23 mouse cellular contexts compared by ENCODE assay signal in genomic region chr13:36766801-36767200, GRCm38 (mm10). TPM values are rescaled to one million over a fixed set of nuclear protein-coding genes. Genes with fewer than 3 reads are reported as not detected.
DNase-seq lines count a peak whose midpoint lies in the region; ATAC-seq and TF ChIP-seq lines count a peak whose summit lies in the region.
"Had no signal": no experiment of that assay in that cellular context is flagged by ENCODE, and none has a peak within 500 bp of the region (broad histone marks: within the 10 kb centered on the region; RNA-seq: fewer than 3 reads in every experiment).

No protein-coding gene starts in this region.

- TF ChIP-seq CTCF in layer of hippocampus, adult 2 months (conservative IDR thresholded peaks at IDR 0.05) = no peak

- no peak overlapping the region for H3K9ac ChIP-seq in forebrain, embryonic 16.5 days (replicated peaks; ENCODE audit: low read depth, low read length)
- no peak overlapping the region for H3K9ac ChIP-seq in forebrain, embryonic 11.5 days (ENCODE audit: low read length)
- H3K9ac ChIP-seq: forebrain, embryonic 15.5 days; heart, embryonic 15.5 days; hindbrain, embryonic 13.5 days; midbrain, embryonic 12.5 days; neural tube, embryonic 15.5 days had no signal

- H3K4me2 ChIP-seq in forebrain, embryonic 16.5 days (ENCODE audit: low read length) = no peak overlapping the region
- H3K4me2 ChIP-seq in forebrain, embryonic 11.5 days (ENCODE audit: low read depth, low read length, severe bottlenecking) = no peak overlapping the region
- H3K4me2 ChIP-seq: forebrain, embryonic 15.5 days; heart, embryonic 15.5 days; hindbrain, embryonic 13.5 days; midbrain, embryonic 12.5 days; neural tube, embryonic 15.5 days had no signal

- no peaks in the 10 kb centered on the region for H3K36me3 ChIP-seq in forebrain, embryonic 16.5 days (ENCODE audit: control insufficient read depth, insufficient read depth)
- H3K36me3 ChIP-seq in forebrain, embryonic 11.5 days (ENCODE audit: control insufficient read depth, insufficient read depth, low read length) = no peaks in the 10 kb centered on the region
- no peaks in the 10 kb centered on the region for H3K36me3 ChIP-seq in midbrain, embryonic 10.5 days
- H3K36me3 ChIP-seq: forebrain, embryonic 15.5 days; G1E; heart, embryonic 15.5 days; hindbrain, embryonic 13.5 days; midbrain, embryonic 12.5 days; neural tube, embryonic 15.5 days had no signal

- no peak overlapping the region for H3K4me3 ChIP-seq in forebrain, embryonic 16.5 days (replicated peaks; ENCODE audit: low read length)
- H3K4me3 ChIP-seq in forebrain, embryonic 11.5 days (ENCODE audit: low read depth, low read length) = no peak overlapping the region
- H3K4me3 ChIP-seq in layer of hippocampus, adult 2 months = no peak overlapping the region
- H3K4me3 ChIP-seq in midbrain, embryonic 10.5 days = no peak overlapping the region
- H3K4me3 ChIP-seq: forebrain, embryonic 15.5 days; heart, embryonic 15.5 days; hindbrain, embryonic 13.5 days; midbrain, embryonic 12.5 days; neural tube, embryonic 15.5 days had no signal

- WGBS in forebrain, embryonic 16.5 days = 23% methylated on average over 2 of the region's 2 CpGs
- WGBS in forebrain, embryonic 11.5 days = 44% methylated on average over 2 of the region's 2 CpGs
- 40% methylated on average over 2 of the region's 2 CpGs for WGBS in midbrain, embryonic 10.5 days

- no peak for DNase-seq in forebrain, embryonic 11.5 days (ENCODE audit: low spot score)
- DNase-seq in R1 (ENCODE audit: low read depth, low spot score) = peak; percentile 11
- DNase-seq in layer of hippocampus, adult 2 months (ENCODE audit: low spot score in 2 of 2) = peak; percentile 37 to 44
- DNase-seq in telencephalon, adult 2 months (ENCODE audit: low read depth, low spot score) = peak; percentile 27
- DNase-seq in right cerebral cortex, postnatal 14 days = no peak
- DNase-seq in midbrain, embryonic 10.5 days (ENCODE audit: low spot score) = no peak
- DNase-seq: adrenal gland, postnatal 14 days; cerebellum, adult 9-10 months; heart, postnatal 36 days; kidney, adult 18-20 months; kidney, postnatal 4 days; lung, adult 18-20 months; lung, postnatal 14 days; thymus, adult 2 months; thymus, postnatal 4 days had no signal

- H3K9me3 ChIP-seq in forebrain, embryonic 16.5 days (ENCODE audit: control insufficient read depth, low read length) = no peaks in the 10 kb centered on the region
- H3K9me3 ChIP-seq in forebrain, embryonic 11.5 days (ENCODE audit: control insufficient read depth, low read length) = no peaks in the 10 kb centered on the region
- H3K9me3 ChIP-seq in midbrain, embryonic 10.5 days (replicated peaks) = no peaks in the 10 kb centered on the region
- H3K9me3 ChIP-seq: forebrain, embryonic 15.5 days; G1E; heart, embryonic 15.5 days; hindbrain, embryonic 13.5 days; midbrain, embryonic 12.5 days; neural tube, embryonic 15.5 days had no signal

- H3K27me3 ChIP-seq in forebrain, embryonic 16.5 days (replicated peaks; ENCODE audit: control insufficient read depth, insufficient read depth, low read length) = no peaks in the 10 kb centered on the region
- no peaks in the 10 kb centered on the region for H3K27me3 ChIP-seq in forebrain, embryonic 11.5 days (ENCODE audit: control insufficient read depth, insufficient read depth, low read length)
- no peaks in the 10 kb centered on the region for H3K27me3 ChIP-seq in midbrain, embryonic 10.5 days (ENCODE audit: low read depth, poor library complexity, severe bottlenecking)
- H3K27me3 ChIP-seq: forebrain, embryonic 15.5 days; heart, embryonic 15.5 days; hindbrain, embryonic 13.5 days; midbrain, embryonic 12.5 days; neural tube, embryonic 15.5 days had no signal

- peak; percentile 45; the same call in 1 of the 2 replicates for ATAC-seq in forebrain, embryonic 16.5 days
- ATAC-seq in forebrain, embryonic 11.5 days (replicated peaks; ENCODE audit: low FRiP score) = no peak
- ATAC-seq: forebrain, embryonic 15.5 days had no signal

- no peak overlapping the region for H3K27ac ChIP-seq in forebrain, embryonic 16.5 days (ENCODE audit: low read length)
- H3K27ac ChIP-seq in forebrain, embryonic 11.5 days (ENCODE audit: low read depth, low read length) = no peak overlapping the region
- peak overlapping the region; percentile 37 for H3K27ac ChIP-seq in layer of hippocampus, adult 2 months
- H3K27ac ChIP-seq in midbrain, embryonic 10.5 days (replicated peaks) = no peak overlapping the region
- H3K27ac ChIP-seq: forebrain, embryonic 15.5 days; heart, embryonic 15.5 days; hindbrain, embryonic 13.5 days; midbrain, embryonic 12.5 days; neural tube, embryonic 15.5 days had no signal

- no peaks in the 10 kb centered on the region for H3K4me1 ChIP-seq in forebrain, embryonic 16.5 days (replicated peaks; ENCODE audit: control insufficient read depth, insufficient read depth, low read length)
- H3K4me1 ChIP-seq in forebrain, embryonic 11.5 days (replicated peaks; ENCODE audit: control insufficient read depth, insufficient read depth, low read length) = no peaks in the 10 kb centered on the region
- no peaks in the 10 kb centered on the region for H3K4me1 ChIP-seq in midbrain, embryonic 10.5 days
- H3K4me1 ChIP-seq: forebrain, embryonic 15.5 days; heart, embryonic 15.5 days; hindbrain, embryonic 13.5 days; midbrain, embryonic 12.5 days; neural tube, embryonic 15.5 days had no signal

RNA-seq across cellular contexts. Expression of gene Nrn1, which starts 31.9 kb away (rescaled TPM):
- polyA plus RNA-seq in forebrain, embryonic 16.5 days (2015; fragmentation: Nextera tagmentation; extraction: Ambion mirVana) = 51.0 and 51.3 TPM in 2 replicates
- polyA plus RNA-seq in forebrain, embryonic 11.5 days (2014; fragmentation: Nextera tagmentation; extraction: Ambion mirVana) = 36.6 and 36.7 TPM in 2 replicates
- 100 to 1,000 TPM; 293 to 318 TPM for total RNA-seq in layer of hippocampus, adult 2 months (2021)
- polyA plus RNA-seq in midbrain, embryonic 10.5 days (2016; fragmentation: Nextera tagmentation; extraction: Ambion mirVana) = 13.7 and 23.4 TPM in 2 replicates
- total RNA-seq: megakaryocyte progenitor cell, adult 5-6 weeks had no signal
- polyA plus RNA-seq: G1E had no signal

Comparison
In these comparisons a context has a peak if more than half of its experiments do, and no peak if none do; other contexts are left out.
1. DNase-seq: peak in R1 (single experiment), layer of hippocampus, adult 2 months (2 of 2) and telencephalon, adult 2 months (single experiment); none in forebrain, embryonic 11.5 days (single experiment), right cerebral cortex, postnatal 14 days (single experiment) and midbrain, embryonic 10.5 days (single experiment).